In the genomic region with DNA sequence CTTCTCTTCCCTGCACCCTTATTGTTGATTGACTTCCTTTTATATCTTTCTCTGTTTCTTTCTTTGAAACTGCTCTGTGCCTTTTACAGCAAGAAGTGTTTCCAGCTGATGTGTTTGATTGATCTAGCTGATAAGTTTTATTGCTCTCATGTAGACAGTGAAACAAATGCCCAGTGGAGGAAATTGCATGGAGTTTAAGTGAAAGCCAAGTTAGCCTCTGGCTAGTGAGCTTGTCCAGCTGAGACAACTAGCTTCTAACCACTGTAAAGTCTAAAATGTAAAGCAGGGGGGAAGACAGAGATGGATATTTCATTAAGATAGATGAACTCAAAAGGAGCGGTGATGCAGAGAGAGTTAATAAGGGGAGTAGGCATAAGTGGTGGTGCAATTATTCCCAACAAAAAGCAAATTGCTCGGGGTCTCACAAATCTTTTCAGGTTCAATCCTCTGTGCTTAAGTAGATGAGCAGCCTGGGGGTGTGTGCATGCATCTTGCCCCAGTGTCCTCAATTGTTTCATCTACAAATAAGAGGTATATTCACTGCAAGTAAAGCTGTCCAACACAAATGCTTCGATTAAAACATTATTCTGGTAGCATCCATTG, we compare ENCODE assay signal across 14 mouse cellular contexts.
"Had no signal": no experiment of that assay in that cellular context is flagged by ENCODE, and none has a peak within 500 bp of the region (broad histone marks: within the 10 kb centered on the region; RNA-seq: fewer than 3 reads in every experiment).

No protein-coding gene starts in this region.

- H3K27me3 ChIP-seq: kidney, embryonic 15.5 days; liver, embryonic 12.5 days; midbrain, embryonic 15.5 days; stomach, embryonic 15.5 days had no signal

- DNase-seq: kidney, adult 2 months; kidney, postnatal 14 days; lung, embryonic 14.5 days; lung, postnatal 10 days; lung, postnatal 4 days; right cerebral cortex, postnatal 14 days; thymus, adult 2 months; thymus, postnatal 25 days had no signal

- H3K4me2 ChIP-seq: kidney, embryonic 15.5 days; liver, embryonic 12.5 days; lung, embryonic 14.5 days; midbrain, embryonic 15.5 days; stomach, embryonic 15.5 days had no signal

- H3K27ac ChIP-seq: kidney, embryonic 15.5 days; limb, embryonic 10.5 days; liver, embryonic 12.5 days; midbrain, embryonic 10.5 days; midbrain, embryonic 15.5 days; stomach, embryonic 15.5 days had no signal

- H3K9me3 ChIP-seq: kidney, embryonic 15.5 days; limb, embryonic 10.5 days; liver, embryonic 12.5 days; midbrain, embryonic 10.5 days; midbrain, embryonic 15.5 days; stomach, embryonic 15.5 days had no signal

- H3K4me3 ChIP-seq: kidney, embryonic 15.5 days; limb, embryonic 10.5 days; liver, embryonic 12.5 days; midbrain, embryonic 10.5 days; midbrain, embryonic 15.5 days; stomach, embryonic 15.5 days had no signal

- H3K36me3 ChIP-seq: kidney, embryonic 15.5 days; limb, embryonic 10.5 days; liver, embryonic 12.5 days; midbrain, embryonic 10.5 days; midbrain, embryonic 15.5 days; stomach, embryonic 15.5 days had no signal

- ATAC-seq: liver, embryonic 12.5 days; midbrain, embryonic 15.5 days had no signal

- H3K9ac ChIP-seq: kidney, embryonic 15.5 days; liver, embryonic 12.5 days; lung, embryonic 14.5 days; midbrain, embryonic 15.5 days; stomach, embryonic 15.5 days had no signal

- H3K4me1 ChIP-seq: kidney, embryonic 15.5 days; limb, embryonic 10.5 days; liver, embryonic 12.5 days; stomach, embryonic 15.5 days had no signal
